Mouse (Mus musculus) embryo, embryonic 11.5 days (tissue): ENCODE results near the gene Zfp973.
"Not testable (repeated sequence)": the region's sequence is repeated elsewhere in the genome, so short reads cannot be mapped to it uniquely, and the experiment has no call there.

Experiments
- DNase-seq: peaks from one replicate; pipeline ENCODE4 v3.0.0-alpha.2; 2012; ENCODE audit warnings: low read depth, low spot score

Zfp973 gene

DNA sequence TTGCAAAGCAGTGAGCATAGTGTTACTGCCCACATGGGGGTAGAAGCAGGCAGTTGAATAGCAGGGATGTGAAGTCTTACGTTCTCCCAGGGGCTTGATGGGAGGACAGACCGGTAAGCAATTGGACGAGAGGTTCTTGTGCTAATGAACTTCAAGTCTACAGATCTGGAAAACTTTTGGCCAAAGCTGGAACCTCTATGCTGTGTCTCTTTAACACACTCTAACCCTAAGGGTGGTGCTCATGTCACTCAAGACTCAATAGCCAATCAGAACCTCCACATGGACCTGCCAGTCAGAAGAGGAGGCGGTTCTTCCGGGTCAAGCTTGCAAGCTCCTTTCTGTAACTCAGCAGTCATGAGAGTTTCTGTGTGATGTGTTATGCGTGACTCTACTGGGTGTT, at the start of gene Zfp973:
Zfp973 (plus strand) TSS at position 301 of the 400 bp plus-strand sequence.
- DNase-seq: not testable (repeated sequence)

DNA sequence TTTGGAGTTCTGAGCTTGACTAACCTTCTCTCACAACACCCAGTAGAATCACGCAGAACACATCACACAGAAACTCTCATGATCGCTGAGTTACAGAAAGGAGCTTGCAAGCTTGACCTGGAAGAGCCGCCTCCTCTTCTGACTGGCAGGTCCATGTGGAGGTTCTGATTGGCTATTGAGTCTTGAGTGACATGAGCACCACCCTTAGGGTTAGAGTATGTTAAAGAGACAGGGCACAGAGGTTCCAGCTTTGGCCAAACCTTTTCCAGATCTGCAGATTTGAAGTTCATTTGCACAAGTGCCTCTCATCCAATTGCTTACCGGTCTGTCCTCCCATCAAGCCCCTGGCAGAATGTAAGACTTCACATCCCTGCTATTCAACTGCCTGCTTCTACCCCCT, 34.1 kb upstream of the Zfp973 start, which contains the start of gene Gm14308:
Gm14308 (minus strand) TSS at position 101 of the 400 bp plus-strand sequence.
- DNase-seq: not testable (repeated sequence)

DNA sequence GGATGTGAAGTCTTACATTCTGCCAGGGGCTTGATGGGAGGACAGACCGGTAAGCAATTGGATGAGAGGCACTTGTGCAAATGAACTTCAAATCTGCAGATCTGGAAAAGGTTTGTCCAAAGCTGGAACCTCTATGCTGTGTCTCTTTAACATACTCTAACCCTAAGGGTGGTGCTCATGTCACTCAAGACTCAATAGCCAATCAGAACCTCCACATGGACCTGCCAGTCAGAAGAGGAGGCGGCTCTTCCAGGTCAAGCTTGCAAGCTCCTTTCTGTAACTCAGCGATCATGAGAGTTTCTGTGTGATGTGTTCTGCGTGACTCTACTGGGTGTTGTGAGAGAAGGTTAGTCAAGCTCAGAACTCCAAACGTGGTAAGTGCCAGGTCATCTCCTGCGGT, 37.7 kb downstream of the Zfp973 start, which contains the start of gene Gm14305:
Gm14305 (plus strand) TSS at position 278 of the 400 bp plus-strand sequence.
- DNase-seq: not testable (repeated sequence)
